Mouse (Mus musculus): ENCODE results near the gene Krtap19-9b.

The Krtap19-9b gene

GRCm38 (mm10) chr16:88932165-88932564, at the start of gene Krtap19-9b:
Krtap19-9b (minus strand) TSS chr16:88932265.
- DNase-seq = no peak

- no peak for DNase-seq
These were observed 30.7 kb upstream of the Krtap19-9b start, which contains the start of gene Krtap16-3 for GRCm38 (mm10) chr16:88962773-88963172. Krtap16-3 (minus strand) TSS chr16:88962873.

GRCm38 (mm10) chr16:88941106-88941505, 9.0 kb upstream of the Krtap19-9b start:
- DNase-seq = peak; percentile 11 to 16

- DNase-seq = peak; percentile 5 to 14
These were observed 6.2 kb upstream of the Krtap19-9b start for GRCm38 (mm10) chr16:88938252-88938651.

GRCm38 (mm10) chr16:88896357-88896756, 35.7 kb downstream of the Krtap19-9b start, which contains the start of gene Krtap19-5:
Krtap19-5 (minus strand) TSS chr16:88896457.
- DNase-seq = no peak

DNA sequence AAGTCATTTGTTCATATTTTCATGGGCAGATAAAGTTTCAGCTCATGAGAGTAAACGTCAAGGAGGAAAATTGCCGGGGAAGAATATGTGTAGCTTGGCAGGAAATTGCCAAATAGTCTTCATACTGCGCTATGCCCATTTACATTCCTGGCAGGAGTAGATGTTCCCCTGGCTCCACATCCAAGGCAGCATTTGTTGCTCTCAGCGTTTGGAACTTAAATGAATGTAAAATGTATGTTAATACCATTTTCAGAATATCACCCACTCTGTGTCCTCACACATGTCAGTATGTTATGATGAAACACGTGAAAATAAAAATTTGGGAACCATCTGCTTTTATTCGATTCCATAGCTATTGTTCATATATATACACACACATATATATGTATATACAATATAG, 45.2 kb downstream of the Krtap19-9b start:
- no peak for DNase-seq

DNA sequence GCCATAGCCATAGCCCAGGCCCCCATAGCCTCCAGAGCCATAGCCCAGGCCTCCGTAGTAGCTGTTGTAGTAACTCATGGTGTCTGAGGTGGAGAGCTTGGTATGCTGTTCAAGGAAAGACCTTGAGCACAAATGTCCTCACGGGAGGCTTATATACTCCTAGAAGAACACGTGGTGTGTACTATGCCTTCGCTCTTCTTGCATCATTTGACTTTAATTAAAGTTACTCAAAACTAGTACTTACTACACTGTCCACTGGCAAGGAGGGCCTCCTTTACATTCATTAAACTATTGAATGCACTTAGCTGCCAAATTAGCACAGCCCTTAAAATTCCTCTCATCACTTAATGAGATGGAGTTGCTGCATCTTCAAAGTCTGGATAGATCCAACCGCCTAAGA, 47.1 kb downstream of the Krtap19-9b start, which contains the start of gene Krtap19-4:
Gene Krtap19-4, minus strand, starts transcription at position 101 of the 400 bp plus-strand sequence.
- no peak for DNase-seq

All from cerebellum, postnatal 14 days (tissue).